Mouse (Mus musculus): ENCODE results near the gene Fes.

Fes gene

DNA sequence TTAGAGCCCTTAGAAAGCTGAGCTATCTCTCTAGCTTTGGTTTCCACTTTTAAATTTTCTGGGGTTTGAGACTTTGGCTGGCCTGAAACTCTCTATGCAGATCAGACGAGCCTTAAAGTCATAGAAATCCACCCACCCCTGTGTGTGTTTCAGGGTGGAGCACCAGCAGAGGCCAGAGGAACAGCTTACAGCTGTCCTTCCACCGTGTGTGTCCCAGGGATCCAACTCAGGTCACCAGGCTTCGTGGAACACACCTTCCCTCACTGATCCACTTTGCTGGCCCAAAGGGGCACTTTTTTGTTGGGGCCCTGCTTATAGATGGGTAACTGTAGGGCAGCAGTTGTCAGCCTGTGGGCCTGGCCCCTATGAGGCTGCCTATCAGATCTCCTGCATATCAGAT is 13.5 kb downstream of the Fes start:
- no peak for DNase-seq

DNA sequence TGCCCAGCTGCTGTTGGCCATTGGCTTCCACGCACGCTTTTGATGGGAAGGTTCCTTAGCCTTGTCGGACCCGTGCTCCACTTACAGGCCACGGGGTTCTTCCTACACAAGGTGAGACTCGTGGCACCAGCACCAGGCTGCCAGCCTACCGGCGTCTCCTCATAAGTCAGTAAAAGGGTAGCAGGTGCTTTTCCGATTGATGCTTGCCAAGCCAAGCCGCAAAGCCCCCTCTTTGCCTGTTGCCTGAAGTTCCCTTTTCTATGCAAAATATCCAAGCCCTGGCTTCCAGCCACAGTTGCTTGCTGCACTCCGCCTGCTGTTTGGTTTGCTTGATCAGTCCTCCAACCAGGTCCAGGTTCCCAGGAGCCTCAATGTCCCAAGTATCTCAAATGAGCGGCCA is 13.9 kb downstream of the Fes start:
- DNase-seq: no peak

DNA sequence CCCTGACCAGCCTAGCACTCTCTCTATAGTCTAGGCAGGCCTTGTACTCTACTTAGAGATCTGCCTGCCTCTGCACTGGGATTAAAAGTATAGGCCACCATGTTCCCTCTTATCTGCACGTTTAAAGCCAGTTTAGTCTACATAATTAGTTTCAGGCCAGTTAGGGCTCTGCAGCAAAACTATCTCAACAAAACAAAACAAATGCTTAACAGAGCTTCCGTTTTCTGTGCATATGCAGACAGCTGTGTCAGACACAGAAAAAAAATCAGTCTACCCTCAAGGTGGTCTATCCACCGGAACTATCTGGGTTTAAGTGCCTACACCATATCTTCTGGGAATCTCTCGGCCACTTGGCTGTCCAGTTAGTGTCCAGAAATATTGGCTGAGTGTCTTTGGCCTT is 14.4 kb downstream of the Fes start:
- DNase-seq: no peak

DNA sequence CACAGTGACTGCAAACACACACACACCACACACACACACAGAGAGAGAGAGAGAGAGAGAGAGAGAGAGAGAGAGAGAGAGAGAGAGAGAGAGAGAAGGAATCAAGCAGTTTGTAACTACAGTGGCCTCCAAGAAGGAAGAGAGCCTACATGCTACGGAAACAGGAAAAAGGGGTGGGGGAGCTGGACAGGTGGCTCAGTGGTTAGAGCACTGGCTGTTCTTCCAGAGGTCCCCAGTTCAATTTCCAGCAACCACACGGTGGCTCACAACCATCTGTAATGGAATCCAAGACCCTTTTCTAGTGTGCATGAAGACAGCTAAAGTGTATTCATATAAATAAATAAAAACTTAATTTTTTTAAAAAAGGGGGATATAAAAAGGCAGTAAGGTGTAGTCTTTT is 15.1 kb downstream of the Fes start:
- no peak for DNase-seq

DNA sequence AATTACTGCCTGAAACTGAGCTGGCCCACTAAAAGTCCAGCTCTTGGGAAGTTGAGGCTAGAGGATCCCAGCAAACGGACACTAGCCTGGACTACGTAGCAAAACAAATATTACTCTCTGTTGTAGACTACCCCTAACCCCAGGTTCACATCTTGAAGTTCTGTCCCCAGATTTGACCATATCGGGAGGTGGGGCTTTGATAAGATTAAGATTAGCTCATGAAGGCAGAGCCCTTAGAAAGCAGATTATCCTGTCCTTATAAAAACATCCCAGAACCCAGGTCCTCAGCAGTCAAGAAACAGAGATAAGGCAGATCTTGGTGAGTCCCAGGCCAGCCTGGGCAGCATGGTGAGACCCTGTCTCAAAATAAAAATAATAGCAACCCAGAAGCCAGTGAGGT is 15.6 kb downstream of the Fes start:
- DNase-seq: no peak

DNA sequence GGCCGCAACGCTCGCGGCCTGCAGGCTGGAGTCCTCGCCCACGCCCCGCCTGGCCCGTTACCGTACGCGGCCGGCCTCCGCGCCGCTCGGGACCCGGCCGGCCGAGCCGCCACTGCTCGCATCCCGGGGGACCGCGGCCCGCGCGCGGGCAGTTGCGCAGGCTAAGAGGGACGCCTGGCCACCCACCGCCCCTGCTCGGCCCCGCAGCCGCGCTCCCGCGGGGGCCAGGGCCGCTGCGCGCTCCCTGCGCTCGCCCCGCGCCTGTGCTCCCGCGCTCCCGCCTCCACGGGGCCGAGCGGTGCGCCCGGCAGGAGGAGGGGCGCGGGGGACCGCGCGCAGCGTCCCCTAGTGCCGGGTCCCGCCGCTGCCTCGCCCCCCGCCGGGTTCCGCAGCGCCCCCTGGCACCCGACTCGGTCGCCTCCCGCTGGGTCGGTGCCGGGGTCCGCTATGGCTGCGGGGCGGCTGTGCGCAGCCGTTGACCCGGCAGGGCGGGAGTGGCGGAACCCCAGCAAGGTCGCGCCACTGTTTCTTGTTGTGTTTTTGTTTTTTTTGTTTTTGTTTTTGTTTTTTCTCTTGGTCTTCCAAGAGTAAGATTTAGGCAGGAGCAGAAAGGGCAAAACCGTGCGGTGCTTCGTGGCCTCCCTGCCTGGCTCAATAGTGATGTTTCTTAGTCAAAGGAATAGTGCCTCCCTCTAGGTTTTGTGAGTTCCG is 16.6 kb downstream of the Fes start, which contains the start of gene Man2a2:
Gene Man2a2 (minus strand): TSS at position 335 of the 711 bp plus-strand sequence.
- peak; percentile 62 to 77 for DNase-seq

DNA sequence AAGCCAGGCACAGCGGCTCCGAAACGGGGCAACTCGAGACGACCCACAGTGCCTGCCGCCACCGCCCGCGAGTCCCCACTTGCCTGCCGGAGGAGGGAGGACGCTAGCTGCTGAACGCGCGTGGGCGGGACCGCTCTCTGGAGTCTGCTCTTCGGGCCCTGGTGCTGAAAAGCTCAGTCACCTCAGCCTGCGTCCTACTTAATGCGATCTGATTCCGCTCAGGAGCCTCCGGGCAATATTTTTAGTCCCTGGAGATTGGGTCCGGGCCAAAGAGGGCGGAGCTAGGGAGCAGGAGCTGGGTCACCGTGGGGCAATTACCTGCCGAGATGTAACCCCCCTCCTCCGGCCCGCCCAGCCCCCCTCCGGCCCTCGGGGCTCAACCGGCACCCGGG is 17.1 kb downstream of the Fes start:
- peak; percentile 81 to 83 for DNase-seq

DNA sequence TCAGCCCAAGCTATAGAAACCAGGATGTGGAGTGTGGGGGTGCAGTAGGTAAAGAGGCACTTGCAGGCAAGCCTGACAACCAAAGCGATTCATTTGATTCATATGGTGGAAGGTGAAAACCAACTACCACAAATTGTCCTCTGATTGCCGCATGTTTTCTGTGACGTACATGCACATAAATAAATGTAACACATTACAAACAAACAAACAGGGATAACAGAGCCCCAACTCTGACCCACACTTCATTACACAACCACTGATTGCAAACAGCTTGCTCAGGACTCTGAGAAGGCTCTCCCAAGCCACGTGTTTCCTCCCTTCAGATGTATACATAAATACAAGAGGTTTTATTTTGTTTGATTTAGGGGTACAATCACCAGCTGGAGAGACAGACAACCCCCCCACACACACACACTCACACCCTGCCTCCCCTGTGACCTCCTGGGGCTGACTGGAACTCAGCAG is 17.7 kb downstream of the Fes start:
- no peak for DNase-seq

DNA sequence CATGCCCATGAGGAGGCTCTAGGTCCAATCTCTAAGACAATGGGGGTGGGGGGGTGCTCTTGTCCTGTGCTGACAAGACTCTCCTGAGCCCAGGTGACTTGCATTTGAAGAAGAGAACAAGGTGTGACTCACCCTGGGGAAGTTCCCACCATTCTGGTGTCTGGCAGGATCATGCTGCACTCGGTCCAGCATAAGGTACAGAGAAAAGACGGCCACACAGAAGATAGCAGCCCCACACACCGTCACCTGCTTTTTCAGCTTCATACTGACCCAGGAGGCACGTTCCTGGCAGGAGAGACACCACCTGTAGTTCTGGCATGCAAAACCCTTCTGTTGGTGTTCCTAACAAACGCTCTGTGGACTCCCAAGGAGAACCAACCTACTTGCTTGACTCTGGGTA is 18.3 kb downstream of the Fes start:
- no peak for DNase-seq

DNA sequence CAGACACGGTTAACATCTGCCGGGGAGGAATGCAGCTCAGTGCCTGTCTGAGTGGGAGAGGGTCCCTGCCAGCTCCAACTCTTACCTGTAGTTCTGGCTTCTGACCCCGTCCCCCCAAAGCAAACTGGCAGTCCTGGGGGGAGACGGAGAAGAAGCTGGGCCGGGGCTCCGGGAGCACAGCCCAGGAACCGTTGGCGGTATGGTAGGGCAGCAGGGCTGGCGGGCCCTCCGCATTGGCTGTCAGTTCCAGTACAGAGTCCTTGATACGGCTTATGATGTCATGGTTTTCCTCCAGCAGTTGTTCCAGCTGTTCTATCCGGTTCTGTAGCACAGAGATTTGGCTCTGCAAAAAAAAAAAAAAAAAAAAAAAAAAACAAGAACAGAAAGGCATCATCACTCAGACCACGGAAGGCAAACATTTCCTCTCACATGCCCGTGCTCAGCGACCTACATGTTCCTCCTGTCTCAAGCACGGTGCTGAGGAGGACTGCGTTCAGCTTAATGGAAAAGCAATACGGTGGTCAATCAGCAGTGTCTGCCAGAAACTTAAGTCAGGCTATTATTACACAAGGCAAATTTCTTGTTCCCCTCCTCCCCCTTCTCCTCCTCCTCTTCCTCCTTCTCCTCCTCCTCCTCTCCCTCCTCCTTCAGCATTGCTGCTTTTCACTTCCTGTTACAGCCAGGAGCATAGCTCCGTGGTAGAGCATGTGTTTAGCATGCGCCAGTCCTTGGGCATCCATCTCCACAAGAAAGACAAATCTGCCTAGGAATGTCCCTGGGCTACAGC is 18.9 kb downstream of the Fes start:
- DNase-seq: no peak

DNA sequence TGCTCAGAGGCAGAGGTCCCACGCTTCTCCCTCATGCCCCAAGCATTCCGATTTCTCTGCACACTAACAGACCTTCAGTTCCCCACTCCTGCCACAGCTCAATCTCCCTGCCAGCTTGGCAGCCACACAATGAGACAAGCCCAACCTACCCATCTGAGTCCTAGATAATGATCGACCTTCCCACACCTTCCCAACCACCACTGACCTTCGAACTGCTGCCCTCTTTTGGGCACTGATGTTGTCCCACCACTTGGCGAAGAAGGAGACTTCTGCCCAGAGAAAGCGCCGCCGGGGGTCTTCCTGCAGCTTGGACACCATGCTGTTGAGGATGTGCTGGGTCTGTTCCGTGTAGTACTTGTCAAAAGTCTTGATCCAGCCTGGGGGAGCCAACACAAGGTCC is 19.7 kb downstream of the Fes start:
- no peak for DNase-seq

DNA sequence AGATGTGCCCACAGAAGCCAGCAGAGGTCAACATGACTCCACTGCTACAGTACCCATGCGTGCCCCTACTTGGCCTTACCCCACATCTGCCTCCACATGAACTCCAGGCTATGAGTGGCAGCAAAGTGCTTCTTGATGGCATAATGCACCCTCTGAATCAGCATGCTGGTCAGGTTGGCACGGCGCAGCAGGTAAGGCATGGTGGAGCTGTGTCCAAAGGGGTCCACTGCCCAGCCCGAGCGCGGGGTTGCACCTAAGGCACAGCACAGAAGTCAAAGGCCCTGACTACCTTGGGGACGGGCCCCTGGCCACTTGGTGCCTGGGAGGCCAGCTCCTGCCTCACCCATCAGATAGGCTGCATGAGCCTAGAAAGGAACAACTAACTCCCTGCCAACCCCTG is 20.5 kb downstream of the Fes start:
- no peak for DNase-seq

DNA sequence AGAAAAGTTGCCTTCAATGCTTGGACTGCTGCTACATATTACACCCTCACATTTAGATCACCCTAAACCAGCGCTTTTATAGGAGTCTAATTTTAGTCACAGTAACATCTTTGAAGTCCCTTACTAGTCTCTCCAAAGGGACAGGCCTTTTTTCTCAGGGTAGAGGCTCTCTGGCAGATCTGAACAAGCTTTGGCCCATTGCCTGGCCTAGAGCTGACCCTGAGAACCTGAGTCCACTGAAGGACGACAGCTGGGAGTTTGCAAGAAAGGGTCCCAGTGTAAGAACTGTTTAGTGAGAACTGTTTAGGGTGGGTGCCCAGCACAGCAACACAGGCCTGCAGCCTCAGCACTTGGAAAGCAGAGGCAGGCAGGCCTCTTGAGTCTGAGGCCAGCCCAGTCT is 22.0 kb downstream of the Fes start:
- DNase-seq: no peak

DNA sequence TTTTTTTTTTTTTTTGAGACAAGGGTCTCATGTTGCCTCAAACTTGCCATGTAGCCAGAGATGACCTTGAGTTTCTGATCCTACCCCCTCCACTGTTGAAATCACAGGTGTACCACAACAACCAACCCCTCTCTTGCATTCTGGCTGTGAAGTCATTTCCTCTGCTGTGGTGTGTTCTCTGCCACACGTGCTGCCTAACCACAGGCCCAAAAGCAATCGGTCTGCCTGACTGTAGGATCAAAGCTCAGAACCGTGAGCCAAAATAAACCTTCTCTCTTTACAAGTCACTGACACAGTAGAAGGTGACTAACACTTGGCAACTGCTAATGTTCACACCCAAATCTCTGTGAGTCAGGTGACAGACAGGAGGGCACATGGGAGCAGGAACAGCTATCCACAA is 27.3 kb downstream of the Fes start:
- no peak for DNase-seq

DNA sequence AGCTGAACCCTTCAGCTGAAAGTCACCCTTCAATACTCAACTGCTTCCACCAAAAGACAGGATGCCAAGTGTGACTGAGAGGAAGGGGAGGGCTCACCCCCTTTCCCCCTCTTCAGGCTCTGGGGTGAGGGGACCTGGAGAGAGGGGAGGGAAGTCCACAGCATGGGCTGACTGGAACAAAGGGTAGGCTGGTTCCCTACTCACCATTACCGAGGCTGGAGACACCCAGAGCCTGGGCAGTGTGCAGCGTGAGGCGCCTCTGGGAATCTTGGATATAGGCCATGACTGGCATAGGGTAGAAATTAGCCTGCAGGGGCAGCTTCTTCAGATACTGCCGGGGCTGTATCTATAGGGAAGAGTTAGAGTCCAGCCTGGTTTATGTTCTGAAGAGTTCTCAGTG is 29.7 kb downstream of the Fes start:
- DNase-seq: no peak

DNA sequence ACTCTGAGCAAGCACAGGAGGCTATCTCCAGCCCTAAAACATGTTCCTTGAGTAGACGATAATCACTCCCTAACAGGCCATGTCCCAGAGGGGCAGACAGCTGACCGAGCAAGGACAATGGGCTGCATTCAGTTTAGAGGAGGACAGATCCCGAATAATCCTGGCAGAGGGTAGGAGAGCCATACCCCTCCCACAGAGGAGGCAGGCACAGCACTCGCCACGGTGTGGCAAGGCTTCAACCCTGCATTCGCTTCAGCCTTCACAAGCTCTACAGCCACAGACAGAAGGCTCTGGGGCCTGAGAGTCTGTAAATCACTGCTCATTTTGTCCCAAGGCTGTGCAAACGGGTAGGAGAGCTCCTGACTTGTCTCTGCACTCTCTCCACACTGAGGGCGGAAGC is 30.6 kb downstream of the Fes start:
- no peak for DNase-seq

DNA sequence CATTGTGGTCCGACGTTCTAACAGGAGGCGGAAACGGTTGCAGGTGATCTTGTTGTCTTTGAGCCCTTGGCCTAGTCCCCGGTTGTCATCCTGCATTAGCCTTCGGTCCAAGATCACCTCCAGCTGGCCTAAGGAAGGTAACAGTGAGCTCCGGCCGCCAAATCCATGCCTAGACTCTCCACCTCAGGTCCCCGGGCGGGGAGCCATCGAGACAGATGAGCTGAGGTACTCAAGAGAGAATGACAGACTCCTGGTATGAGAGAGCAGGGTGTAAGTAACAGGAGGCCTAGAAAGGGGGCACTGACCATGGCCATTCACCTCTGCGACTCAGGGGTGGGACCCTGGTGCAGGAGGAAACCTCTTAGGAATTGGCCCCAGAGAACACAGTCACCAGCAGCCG is 31.4 kb downstream of the Fes start:
- no peak for DNase-seq

DNA sequence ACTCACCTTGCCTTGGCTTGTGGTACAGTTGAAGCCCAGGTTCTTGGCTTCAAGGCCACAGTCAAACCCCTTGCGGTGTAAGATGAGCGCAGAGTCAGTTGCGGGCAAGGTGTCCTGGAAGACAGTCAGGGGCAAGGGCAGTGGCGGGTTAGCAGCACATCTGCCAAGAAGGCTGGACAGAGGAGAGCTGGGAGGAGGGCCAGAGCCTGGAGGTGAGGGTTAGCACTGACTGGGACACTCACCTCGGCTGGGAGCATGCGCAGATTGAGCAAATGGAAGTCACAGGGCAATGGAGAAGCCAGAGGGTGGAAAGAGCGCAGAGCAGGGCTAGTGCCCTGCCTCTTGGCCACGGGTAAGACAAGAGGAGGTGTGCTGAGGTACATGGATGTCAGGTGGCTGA is 34.8 kb downstream of the Fes start:
- no peak for DNase-seq

DNA sequence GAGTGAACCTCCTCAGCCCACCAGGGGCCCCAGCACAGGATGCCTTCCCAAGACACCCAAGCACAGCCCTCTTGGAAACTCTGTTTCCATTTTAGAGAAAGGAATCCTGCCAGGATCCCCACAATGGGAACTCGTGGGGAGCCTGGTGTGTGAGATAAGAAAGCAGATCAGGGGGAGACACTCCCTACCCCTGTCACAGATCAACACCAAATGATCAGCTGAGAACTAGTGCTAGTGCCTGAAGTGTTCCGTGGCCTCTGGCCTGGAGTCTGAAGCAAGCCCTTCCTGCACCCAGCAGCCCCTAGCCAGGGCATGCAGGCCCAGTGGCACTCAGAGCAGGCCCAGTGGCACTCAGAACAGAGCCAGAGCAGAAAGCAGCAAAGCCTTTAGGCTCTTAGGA is 36.9 kb downstream of the Fes start:
- no peak for DNase-seq

DNA sequence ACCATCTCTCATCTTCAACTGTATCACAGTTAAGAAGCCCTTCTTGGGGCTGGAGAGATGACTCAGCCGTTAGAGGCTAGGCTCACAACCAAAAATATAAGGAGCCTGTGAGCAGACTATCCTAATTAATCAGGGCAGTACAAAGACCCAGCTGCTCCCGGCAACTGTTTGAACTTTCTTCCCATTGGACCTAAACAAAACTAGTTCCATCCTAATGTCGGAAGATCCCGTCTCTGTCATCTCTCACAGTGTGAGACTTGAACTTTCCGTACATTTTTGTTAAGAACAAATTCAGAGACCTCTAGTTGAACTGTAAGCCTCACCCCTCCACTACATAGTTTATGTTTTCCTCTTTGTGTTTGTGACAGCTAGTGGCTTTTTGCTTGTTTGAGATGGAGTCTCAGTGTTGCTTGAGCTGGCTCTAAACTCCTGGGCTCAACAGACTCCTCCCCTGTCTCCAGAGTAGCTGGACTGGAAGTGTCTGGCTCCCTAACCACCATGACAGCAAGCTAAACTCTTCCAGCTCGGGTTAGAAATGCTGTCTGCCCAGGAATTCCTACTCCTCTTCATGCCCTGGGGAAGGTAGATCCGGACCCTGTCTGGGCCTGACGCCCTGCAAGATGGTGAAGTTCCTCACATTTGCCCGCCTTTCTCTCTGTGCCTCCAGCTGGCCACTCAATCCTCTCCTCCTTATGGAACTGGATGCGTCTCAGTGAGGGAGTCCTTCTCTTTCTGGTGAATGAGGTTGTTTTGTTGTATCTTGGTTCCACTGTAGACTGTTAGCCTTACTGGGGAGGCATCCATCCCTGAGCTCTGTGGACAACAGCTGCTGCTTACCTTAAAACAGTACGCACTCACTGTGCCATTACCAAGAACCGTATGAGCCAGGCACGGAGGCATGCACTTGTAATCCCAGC is 39.8 kb downstream of the Fes start:
- no peak for DNase-seq

DNA sequence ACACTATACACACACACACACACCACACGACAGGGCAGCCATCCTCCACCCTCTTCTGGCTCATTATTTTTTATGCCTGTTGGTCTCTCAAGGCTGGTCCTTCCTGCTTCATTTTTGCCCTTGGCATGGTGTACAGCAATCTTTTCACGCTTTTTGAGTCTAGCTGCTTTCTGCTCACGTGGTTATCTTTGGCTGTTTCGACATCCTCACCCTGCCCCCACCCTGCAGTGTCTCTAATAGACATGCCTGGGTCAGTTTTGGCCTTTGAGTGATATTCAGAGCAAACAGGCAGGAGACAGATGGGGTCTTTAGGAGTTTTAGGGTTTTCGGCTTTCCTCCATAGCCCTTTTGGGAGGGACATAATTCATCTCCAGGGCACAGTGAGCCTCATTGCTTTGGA is 40.9 kb downstream of the Fes start:
- no peak for DNase-seq

DNA sequence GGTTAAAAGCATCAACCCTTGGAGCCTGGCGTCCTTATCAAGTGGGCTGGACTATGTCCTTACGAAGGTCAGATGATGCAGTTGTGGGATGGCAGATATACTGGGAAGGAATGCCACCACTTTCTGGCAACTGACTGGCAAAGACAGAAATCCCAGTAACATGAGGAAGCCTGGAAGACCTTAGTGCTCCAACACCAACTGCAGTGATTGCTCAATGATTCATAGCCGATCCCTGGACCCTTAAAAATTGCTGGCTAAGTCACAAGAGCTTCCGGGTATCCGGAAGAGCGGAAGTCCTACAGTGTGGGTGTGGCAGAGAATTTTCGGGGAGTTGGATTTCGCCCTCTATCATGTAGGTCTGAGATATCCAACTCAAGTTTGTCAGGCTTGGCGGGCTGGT is 41.6 kb downstream of the Fes start:
- no peak for DNase-seq

DNA sequence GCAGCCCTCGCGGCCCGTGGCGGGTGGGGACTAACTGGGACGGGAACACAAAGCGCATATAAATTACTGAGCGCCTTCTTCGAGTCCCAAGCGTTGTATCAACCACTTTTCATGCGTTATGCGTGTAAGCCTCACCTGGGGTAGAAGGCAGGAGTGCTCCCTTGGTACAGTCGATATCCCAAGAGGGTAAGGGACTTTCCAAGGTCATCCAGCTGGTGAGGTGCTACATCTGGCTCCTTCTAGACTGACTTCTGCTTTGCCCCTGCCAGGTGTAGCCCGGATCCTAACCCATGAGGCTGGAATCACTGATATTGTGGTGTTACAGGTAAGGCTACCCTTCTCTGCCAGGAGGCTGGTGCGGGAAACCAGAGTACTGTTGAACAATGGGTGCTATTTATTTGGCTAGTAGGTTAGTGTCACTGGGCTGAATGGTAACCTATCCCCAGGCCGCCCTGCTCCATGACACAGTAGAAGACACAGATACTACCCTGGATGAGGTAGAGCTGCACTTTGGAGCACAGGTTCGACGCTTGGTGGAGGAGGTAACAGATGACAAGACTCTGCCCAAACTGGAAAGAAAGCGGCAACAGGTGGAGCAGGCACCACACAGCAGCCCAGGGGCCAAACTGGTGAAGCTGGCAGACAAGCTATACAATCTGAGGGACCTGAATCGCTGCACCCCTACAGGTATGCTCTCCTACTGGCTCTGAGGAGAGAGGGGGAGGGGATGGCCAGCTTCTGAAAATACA is 44.3 kb downstream of the Fes start:
- no peak for DNase-seq

Measured in lung, adult 18-20 months (tissue).